Mouse (Mus musculus) thymus, postnatal 14 days (tissue): ENCODE data around the gene Sla2.
"Not testable (repeated sequence)": the region's sequence is repeated elsewhere in the genome, so short reads cannot be mapped to it uniquely, and the experiment has no call there.

Experiments
- DNase-seq: peaks from one replicate; pipeline ENCODE4 v3.0.0; 2021

The Sla2 gene

GRCm38 (mm10) chr2:156863487-156864160, 23.4 kb downstream of the Sla2 start:
- DNase-seq: peak; percentile 44

GRCm38 (mm10) chr2:156862772-156863486, 24.1 kb downstream of the Sla2 start, which contains the start of gene Rab5if:
TSS of gene Rab5if (plus strand) at chr2:156863128.
- DNase-seq: peak; percentile 99

- DNase-seq: peak; percentile 47
Measured at GRCm38 (mm10) chr2:156862041-156862717, 24.8 kb downstream of the Sla2 start.

GRCm38 (mm10) chr2:156858671-156859070, 28.3 kb downstream of the Sla2 start:
- no peak for DNase-seq

GRCm38 (mm10) chr2:156857835-156858234, 29.2 kb downstream of the Sla2 start, which contains the start of gene 4930518I15Rik:
TSS of gene 4930518I15Rik (minus strand) at chr2:156857946.
- DNase-seq: no peak

GRCm38 (mm10) chr2:156857385-156857791, 29.6 kb downstream of the Sla2 start:
- no peak for DNase-seq

GRCm38 (mm10) chr2:156856311-156856710, 30.7 kb downstream of the Sla2 start:
- DNase-seq: no peak

- not testable (repeated sequence) for DNase-seq
Measured at GRCm38 (mm10) chr2:156853999-156854771, 32.8 kb downstream of the Sla2 start.

GRCm38 (mm10) chr2:156853584-156853983, 33.4 kb downstream of the Sla2 start:
- DNase-seq: not testable (repeated sequence)

GRCm38 (mm10) chr2:156850505-156850904, 36.5 kb downstream of the Sla2 start:
- DNase-seq: no peak

- no peak for DNase-seq
Measured at GRCm38 (mm10) chr2:156848526-156849182, 38.3 kb downstream of the Sla2 start.

GRCm38 (mm10) chr2:156847653-156848052, 39.3 kb downstream of the Sla2 start:
- DNase-seq: no peak

GRCm38 (mm10) chr2:156844715-156845114, 42.3 kb downstream of the Sla2 start:
- no peak for DNase-seq

GRCm38 (mm10) chr2:156843331-156843730, 43.7 kb downstream of the Sla2 start:
- DNase-seq: no peak

- DNase-seq: no peak
Measured at GRCm38 (mm10) chr2:156842711-156843110, 44.3 kb downstream of the Sla2 start.

GRCm38 (mm10) chr2:156841841-156842706, 44.9 kb downstream of the Sla2 start:
- peak; percentile 42 for DNase-seq

GRCm38 (mm10) chr2:156841028-156841840, 45.8 kb downstream of the Sla2 start:
- DNase-seq: peak; percentile 73

GRCm38 (mm10) chr2:156840301-156841027, 46.5 kb downstream of the Sla2 start:
- DNase-seq: peak; percentile 70
